Mouse (Mus musculus): ENCODE measurements around the gene Prickle4.

Gene Prickle4

GRCm38 (mm10) chr17:47704692-47705091 is 10.2 kb upstream of the Prickle4 start:
- DNase-seq, result no peak

DNA sequence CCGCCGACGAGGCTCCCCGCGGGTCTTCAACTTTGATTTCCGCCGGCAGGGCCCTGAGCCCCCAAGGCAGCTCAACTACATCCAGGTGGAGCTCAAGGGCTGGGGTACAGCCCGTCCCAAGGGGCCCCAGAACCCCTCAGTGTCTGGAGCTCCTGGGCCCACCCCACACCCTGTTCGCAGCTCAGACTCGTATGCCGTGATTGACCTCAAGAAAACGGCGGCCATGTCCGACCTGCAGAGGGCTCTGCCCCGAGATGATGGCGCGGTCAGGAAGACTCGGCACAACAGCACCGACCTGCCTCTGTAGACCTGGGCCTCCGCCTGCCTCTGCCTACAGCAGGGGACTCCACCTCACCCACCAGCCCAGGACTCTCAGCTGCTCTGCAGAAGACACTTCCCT is 9.0 kb upstream of the Prickle4 start:
- no peak for DNase-seq

DNA sequence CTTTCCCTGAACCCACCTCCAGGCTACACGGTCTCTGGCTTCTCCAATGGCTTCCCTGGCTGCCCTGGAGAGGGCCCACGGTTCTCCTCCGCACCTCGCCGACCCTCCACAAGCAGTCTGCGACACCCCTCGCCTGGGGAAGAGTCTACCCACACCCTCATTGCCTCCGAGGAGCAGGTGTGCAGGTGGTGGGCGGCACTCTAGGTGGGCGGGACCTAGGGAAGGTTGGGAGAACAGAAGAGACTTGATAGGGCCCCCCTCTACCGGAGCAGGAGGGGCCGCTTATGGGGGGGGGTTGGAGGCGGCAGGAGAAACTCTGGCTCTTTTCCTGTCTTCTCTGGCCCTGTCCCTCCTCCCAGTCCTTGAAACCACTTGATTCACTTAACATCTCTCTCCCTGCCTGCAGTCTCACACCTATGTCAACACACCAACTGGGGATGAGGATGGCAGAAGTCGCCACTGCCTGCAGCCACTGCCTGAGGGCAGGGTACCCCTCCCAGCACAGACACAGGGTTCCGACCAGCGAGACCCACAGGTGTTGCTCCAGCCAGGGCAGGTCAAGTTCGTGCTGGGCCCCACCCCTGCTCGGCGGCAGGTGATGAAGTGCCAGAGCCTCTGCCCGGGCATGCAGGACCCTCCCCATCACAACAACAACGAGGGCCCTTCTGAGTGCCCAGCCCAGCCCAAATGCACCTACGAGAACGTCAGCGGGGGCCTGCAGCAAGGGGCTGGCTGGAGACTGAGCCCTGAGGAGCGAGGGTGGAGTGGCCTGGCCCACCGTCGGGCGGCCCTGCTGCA is 8.2 kb upstream of the Prickle4 start:
- DNase-seq, result no peak

- DNase-seq, result no peak
Observed at GRCm38 (mm10) chr17:47701793-47702192, 7.3 kb upstream of the Prickle4 start.

GRCm38 (mm10) chr17:47699055-47699454 is 4.5 kb upstream of the Prickle4 start:
- no peak for DNase-seq

- no peak for DNase-seq
Observed at GRCm38 (mm10) chr17:47698156-47698555, 3.6 kb upstream of the Prickle4 start.

- DNase-seq, result no peak
Observed at GRCm38 (mm10) chr17:47695337-47695710, 788 bp upstream of the Prickle4 start.

DNA sequence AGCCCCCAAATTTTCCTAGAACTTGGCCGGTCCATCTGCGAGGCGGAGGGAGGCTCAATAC is 264 bp downstream of the Prickle4 start, which contains the start of gene Gm21981:
Gene Gm21981, minus strand, starts transcription at position 14 of the 61 bp plus-strand sequence.
- DNase-seq, result no peak

GRCm38 (mm10) chr17:47693671-47694441 is 680 bp downstream of the Prickle4 start:
- DNase-seq, result no peak

DNA sequence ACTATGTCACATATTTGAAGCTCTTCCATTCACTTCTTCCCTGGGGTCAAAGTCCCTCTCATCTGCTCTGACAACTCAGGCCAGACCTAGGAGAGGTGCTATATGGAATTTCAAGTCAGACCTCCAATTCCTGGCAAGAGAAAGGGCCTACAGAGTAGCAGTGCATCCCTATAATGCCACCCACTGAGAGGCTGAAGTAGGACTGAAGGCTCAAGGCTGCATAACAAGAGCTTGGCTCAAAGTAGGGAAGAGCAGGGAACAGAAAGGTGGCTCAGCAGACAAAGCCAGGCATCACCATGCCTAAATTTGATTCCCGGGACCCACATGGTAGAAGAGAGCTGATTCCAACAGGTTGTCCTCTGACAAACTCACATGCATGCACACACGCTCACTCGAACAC is 2.9 kb downstream of the Prickle4 start:
- no peak for DNase-seq

- DNase-seq, result no peak
Observed at GRCm38 (mm10) chr17:47689894-47690293, 4.6 kb downstream of the Prickle4 start.

DNA sequence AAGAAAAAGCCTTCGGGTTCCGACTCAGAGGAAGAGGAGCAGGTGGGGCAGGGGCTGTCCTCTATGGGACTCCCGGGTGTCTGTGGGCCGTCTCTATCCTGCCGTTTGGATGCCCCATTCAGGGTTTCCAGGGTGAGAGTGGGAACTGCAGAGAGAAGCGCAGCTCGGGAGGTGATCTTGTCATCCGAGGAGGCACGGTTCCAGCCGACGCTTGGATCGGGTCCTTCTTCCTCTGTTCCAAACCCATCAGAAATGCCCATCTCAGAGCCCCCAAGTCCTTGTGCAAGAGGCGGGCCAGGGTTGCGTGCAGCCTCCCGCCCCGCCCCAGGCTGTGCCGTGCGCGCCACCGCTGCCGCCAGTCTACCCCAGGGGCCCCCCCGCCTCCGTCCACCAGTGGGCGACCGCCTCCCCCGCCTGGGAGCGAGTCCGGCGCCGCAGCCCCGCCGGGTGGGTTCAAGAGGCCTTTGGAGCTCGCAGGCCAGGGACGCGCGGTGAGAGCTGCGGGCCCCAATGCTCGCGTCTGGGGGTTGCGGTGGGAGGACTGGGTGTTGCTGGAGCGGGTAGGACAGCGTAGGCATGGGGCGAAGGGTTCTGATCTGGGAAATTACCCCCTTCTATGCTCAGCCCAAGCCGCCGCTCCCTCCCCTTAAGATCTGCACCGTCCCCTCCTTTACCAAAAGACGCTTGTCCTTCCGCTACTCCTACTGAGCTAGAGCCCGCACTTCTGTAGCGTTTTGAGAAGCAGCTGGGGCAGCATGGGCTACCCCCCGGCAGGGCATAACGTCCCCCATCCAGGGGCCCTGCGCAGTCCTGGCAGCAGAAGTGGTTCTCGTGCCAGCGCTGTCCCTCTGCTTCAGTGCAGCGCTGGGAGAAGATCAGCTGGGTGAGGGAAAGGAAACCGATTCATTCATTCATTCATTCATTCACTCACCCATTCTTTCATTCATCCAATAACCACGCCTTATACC is 5.6 kb downstream of the Prickle4 start, which contains the start of gene Frs3:
Gene Frs3, plus strand, starts transcription at position 423 of the 968 bp plus-strand sequence.
- DNase-seq, result peak; percentile 74

- no peak for DNase-seq
Observed at GRCm38 (mm10) chr17:47688344-47688607, 6.3 kb downstream of the Prickle4 start, which contains the start of gene Tomm6. Gene Tomm6 (minus strand): TSS chr17:47688386.

DNA sequence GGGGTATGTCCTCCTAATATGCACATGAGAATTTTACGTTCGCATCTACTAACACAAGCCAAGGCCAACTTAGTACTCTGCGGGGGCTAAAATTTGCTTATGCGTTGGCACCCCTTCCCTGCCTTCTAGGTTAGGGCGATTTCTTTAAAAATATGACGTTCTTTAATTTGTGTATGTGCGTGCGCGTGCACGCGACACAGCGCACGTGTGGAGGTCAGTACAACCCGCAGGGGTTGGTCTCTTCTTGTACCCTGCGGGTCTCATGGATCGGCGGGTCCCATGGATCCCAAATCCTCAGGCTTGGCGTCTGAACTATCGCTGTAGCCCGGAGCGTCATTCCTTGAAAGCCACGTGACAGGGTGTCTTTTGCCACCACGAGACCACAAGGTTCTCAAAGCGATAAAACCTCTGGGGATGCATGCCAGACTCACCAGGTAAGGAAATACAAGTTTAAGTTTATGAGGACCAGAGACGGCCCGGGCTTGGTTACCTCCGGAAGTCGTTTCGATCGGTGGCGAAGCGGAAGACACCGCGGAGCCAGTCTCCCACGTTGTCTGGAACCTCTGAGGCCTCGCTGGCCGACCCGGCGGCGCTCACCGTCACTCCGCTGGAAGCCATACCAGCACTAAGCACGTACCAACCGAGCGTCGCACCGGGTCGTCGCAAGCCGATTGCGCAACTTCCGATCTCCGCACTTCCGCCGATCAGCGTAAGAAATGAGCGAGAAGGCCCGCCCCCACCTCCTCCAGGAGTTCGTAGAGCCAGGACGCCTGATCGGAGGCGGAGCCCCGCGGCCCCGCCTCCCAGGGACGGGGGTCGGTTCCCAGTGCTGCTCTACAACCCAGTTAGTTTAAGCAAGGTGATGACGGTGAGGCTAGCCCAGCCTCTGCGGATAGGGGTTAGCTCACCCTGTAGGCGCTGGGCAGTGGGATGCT is 6.9 kb downstream of the Prickle4 start:
- peak; percentile 97 for DNase-seq

DNA sequence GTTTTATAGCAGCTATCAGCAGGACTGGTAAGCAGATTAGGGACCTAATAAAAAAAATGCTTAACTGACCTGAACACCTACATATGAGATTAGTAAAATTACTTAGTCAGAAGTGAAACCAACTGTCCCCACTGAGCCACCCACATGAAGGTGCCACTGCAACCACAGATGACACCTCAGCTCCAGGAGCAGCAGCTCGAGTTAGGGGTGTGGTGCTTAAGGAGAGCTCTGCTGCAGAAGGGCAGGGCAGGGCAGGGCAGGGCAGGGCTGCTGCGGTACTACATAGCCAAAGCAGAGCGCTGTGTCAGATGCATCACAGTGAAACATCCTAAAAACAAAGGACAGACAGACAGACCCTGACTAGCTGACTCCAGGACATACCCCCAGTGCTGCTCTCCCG is 11.7 kb downstream of the Prickle4 start:
- DNase-seq, result no peak

DNA sequence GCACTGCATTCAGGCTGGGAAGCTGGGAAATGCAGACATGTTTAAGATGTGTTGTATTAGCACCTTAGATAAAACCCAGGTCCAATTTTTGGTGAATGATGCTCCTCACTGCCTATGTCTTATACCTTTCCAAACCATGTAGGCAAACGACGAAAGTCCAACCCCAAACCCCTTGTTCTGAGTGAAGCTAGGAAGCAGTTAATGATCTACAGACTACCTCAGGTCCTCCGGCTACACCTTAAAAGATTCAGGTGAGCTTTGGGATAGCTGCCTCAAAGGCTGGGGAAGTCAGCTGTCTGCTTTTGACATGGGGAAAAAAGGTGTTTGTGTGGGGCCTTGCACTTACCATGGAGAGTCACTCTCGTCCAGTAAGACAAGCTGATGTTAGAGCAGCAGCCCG is 15.8 kb downstream of the Prickle4 start:
- no peak for DNase-seq

- no peak for DNase-seq
Observed at GRCm38 (mm10) chr17:47678238-47678637, 16.3 kb downstream of the Prickle4 start.

DNA sequence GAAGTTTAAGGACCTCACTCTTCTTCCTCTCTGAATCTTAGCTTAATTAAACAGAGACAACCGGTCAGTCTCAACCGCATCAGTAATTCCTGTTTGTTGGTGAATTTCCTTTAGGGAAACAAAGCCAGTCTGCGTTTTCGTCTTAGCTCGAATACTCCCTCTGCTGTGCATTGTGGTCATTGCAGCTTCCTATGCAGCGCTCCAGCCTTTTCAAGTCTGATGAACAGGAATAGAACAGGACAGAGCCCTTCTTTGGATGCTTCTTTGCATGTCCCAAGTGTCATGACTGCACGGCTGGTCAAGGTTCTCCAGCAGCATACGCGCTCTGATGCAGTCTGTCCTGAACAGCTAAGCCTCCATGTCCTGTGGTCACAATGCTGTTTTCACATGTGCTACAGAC is 18.0 kb downstream of the Prickle4 start:
- no peak for DNase-seq

DNA sequence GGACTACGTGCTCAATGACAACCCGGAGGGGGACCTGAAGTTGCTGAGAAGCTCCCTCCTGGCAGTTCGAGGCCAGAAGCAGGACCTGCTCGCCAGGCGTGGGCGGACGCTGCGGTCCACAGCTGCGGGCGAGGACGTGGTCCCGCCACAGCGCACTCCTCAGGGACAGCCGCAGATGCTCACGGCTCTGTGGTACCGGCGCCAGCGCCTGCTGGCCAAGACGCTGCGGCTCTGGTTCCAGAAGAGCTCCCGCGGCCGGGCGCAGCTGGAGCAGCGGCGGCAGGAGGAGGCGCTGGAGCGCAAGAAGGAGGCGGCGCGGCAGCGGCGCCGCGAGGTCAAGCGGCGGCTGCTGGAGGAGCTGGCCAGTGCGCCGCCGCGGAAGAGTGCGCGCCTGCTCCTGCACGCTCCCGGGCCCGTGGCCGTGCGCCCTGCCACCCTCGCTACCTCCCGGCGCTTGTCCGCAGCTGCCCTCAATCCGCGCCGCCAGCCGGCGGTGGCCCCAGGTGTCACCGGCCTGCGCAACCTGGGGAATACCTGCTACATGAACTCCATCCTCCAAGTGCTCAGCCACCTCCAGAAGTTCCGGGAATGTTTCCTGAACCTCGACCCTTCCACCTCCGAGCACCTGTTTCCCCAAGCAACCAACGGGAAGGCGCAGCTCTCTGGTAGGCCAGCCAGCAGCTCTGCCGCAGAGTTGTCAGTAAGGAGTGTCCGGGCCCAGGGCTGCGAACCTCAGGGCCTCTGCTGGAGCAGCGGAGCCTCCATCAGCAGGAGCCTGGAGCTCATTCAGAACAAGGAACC is 22.0 kb downstream of the Prickle4 start:
- no peak for DNase-seq

DNA sequence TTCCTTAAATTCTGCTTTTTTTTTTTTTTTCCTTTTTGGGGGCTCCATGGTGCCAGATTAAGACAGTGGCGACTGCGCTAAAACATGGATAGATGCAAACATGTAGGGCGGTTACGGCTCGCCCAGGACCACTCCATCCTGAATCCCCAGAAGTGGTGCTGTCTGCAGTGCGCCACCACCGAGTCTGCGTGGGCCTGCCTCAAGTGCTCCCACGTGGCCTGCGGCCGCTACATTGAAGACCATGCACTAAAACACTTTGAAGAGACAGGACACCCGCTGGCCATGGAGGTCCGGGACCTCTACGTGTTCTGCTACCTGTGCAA is 22.6 kb downstream of the Prickle4 start:
- DNase-seq, result no peak

GRCm38 (mm10) chr17:47669166-47669565 is 25.4 kb downstream of the Prickle4 start:
- DNase-seq, result no peak

- no peak for DNase-seq
Observed at GRCm38 (mm10) chr17:47664474-47664873, 30.1 kb downstream of the Prickle4 start.

All from layer of hippocampus, adult 9-11 months (tissue).